Mouse (Mus musculus) kidney, postnatal 25 days (tissue): Measurements from ENCODE around the gene Cltc.

Source experiments
- DNase-seq, 2 experiments: peaks; one replicate each; pipeline ENCODE4 v3.0.0; 2021; ENCODE audit warnings: mixed read lengths in 2 of 2

The Cltc gene

GRCm38 (mm10) chr11:86681423-86681822, 75.9 kb downstream of the Cltc start:
- no peak for DNase-seq

GRCm38 (mm10) chr11:86680729-86681128, 76.6 kb downstream of the Cltc start:
- DNase-seq, result no peak

DNA sequence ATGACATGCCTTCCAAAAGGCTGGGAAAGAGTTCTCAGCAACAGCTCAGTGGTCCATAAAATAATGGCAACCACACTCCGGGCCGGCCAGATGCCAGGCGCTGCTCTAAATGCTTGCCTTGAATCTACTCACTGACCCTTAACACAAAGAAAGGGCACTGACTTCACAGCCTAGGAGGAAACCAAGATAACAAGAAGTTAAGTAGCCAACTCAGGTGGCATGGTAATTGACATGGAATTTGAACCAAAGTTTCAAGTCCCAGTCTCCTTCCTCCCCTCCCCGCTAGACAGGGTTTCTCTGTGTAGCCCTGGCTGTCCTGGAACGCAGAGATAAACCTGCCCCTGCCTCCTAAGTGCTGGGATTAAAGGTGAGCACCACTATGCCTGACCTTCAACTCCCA, 78.4 kb downstream of the Cltc start:
- DNase-seq, result peak; percentile 64 to 71

GRCm38 (mm10) chr11:86675520-86675919, 81.8 kb downstream of the Cltc start:
- no peak for DNase-seq

DNA sequence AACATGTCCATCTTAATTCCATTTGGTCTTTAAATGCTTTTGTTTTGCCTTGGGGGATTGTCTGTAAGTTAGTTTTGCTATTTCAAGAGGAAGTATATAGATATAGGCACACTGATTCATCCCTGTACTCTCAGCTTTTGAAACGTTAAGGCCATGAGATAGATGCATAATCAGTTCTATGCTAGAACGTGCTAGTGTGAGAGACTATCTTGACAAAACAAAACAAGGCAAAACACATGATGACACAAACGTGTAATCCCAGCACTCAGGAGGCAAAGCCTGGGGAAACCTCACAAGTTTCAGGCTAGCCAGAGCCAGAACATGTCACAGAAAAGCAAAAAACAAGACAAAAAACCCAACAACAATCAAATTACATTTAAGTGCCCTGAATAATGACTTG, 84.6 kb downstream of the Cltc start:
- DNase-seq, result no peak

- DNase-seq, result no peak
Measured at GRCm38 (mm10) chr11:86671041-86671675, 86.2 kb downstream of the Cltc start.

DNA sequence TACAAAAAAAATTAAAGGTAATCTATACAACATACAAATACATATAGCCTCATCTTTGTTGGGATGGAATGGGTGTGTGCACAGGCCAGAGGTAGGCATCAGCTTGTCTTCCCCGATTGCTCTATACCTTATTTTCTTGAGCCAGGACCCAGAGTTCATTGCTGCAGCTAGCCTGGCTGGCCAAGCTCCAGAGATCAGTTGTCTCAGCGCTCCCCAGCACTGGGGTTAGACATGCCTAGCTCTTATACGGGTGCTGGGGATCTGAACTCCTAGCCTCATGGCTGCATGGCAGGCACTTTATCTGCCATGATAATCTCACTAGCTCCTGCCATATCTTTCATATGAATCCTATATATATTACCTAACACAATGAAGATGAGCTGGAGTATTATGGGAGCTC, 89.2 kb downstream of the Cltc start:
- DNase-seq, result no peak

DNA sequence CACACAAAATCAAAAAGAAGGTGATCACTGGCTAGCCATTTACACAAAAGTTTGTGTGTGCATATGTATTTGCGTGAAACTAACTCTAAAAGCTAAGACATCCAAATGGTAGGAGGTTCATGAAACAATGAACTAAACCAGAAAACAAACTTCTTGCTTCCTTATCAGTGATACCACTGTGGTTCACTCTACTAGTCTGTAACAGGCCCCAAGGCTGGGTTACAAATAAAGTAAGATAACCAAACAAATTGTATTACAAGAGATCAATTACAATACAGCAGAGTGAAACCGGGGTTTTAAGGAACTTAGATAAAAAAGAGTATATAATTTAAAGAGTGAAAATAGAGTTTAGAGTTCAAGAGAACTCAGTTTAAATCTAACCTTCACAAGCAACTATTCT, 89.8 kb downstream of the Cltc start:
- DNase-seq, result no peak

DNA sequence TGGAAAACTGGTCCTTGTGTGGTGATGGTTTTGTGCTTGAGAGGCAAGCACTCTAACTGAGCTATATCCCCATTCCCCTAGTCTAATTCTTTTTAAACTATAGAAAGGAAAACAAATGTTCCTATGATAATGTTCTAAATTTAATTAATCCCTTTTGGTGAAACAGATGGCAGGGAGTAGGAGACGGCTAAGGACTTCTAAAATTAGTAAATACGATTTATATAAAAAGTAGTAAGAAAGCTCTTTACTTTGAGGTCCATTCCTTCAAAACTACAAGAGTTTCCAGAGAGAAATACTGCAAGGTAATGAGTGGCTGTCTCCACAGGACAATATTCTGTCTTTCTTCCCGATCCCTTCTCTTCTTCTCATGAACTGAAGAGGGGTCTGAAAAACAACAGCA, 93.0 kb downstream of the Cltc start:
- DNase-seq, result no peak

- DNase-seq, result no peak
Measured at GRCm38 (mm10) chr11:86663977-86664376, 93.4 kb downstream of the Cltc start.

- no peak for DNase-seq
Measured at GRCm38 (mm10) chr11:86662986-86663895, 94.1 kb downstream of the Cltc start.

DNA sequence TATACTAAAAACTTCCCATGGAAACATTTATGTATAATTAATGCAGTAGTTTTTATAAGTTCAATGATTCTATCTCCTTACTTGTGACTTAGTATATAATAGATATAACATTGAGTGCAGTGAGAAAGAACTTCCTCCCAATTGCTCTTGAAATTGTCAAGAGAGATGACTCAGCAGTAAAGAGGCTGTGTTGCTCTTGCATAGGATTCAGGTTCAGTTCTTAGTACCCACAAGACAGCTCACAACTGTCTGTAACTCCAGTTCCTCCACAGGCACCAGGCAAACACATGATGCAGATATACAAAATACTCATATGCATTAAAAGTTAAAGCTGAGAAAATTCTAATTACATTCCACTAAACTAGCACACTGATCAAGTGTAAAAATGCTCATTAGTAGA, 99.5 kb downstream of the Cltc start:
- no peak for DNase-seq

DNA sequence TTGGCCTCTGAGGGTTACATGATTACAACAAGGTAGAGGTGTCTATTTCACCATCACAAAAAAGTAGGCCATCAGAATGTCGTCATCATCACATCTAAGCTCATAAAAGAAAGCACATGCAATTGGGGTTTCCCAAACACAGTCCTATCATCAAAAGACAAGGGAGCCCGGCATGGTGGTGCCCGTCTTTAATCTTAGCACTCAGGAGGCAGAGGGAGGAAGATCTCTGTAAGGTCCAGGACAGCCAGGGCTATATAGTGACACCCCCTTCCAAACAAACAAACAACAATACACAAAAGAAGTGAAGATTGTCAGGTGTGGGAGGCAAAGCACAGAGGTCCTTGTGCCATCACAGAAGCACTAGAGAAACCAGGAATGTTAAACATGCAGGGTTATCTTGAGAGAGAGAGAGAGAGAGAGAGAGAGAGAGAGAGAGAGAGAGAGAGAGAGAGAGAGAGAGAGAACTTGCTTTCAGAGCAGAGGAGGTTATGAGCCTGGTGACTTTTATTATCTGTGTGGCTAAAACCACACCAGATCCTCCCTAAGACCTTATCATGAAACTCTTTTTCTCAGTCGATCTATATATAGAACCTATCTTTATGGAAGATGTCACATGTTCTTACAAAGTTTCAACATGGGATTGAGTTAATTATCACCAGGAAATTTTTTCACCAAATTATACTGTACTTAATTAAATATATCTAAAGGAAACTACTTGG, 100.4 kb downstream of the Cltc start:
- DNase-seq, result no peak

- DNase-seq, result no peak
Measured at GRCm38 (mm10) chr11:86655671-86656070, 101.7 kb downstream of the Cltc start.

- no peak for DNase-seq
Measured at GRCm38 (mm10) chr11:86654096-86654495, 103.3 kb downstream of the Cltc start.

GRCm38 (mm10) chr11:86653446-86653845, 103.9 kb downstream of the Cltc start:
- peak; percentile 36 to 69 for DNase-seq

GRCm38 (mm10) chr11:86652578-86652979, 104.8 kb downstream of the Cltc start:
- no peak for DNase-seq

GRCm38 (mm10) chr11:86650676-86651075, 106.7 kb downstream of the Cltc start:
- DNase-seq, result no peak

GRCm38 (mm10) chr11:86649542-86649941, 107.8 kb downstream of the Cltc start:
- no peak for DNase-seq

DNA sequence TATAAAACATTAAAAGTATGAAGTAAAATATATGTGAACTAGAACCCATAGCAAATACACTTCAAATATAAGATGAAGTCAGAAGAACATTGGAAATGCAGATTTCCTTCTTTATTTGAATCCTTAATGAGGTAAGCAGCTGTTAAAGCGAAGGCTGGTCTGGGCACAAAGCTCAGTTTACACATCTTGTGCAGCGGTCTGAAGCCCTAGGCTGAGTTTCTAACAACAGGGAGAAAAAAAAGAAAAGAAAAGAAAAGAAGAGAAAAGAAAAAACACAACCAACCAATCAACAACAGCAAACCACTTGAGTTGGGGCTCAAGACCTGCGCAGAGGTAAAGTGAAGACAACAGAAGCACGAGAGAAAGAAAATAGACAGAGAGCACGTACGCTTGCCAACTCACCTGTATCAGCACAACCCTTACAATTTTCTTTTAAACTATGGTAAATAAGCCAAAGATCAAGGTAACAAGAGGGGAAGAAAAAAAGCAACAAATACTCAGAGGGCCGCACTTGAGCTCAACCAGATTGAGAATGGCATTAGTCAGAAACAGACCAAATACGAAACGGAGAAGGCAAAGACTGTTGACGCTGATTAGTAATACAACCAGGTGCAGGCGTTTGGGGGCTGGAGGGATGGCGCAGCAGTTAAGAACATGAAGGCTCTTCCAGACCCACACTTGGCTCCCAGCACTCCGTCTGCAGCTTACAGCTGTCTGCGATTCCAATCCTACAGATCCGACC, 109.5 kb downstream of the Cltc start:
- DNase-seq, result no peak

DNA sequence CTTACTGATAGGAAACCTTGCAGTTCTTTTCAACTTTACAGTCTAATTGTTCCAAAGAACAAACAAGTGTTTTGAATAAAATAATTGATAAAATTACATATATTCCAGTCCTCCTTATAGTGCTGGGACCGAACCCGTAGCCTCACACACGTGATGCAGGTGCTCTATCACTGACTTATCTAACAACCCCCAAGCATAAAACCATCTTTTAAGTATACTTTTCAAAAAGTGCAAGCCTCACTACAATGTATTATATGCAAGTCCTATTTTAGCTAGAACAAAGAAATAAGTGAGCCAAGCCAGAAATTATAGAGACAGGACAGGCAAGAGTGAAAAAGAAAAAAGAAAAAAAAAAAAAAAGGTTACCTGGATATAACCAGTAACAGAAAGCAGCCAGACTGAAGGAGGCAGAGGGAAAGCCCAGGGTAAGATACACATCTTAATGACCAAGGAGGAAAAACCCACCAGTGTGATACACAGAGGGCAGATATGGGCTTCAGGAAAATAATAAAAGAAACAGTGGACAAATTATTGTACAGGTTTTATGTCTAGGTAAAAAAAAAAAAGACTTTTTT, 110.4 kb downstream of the Cltc start:
- no peak for DNase-seq

DNA sequence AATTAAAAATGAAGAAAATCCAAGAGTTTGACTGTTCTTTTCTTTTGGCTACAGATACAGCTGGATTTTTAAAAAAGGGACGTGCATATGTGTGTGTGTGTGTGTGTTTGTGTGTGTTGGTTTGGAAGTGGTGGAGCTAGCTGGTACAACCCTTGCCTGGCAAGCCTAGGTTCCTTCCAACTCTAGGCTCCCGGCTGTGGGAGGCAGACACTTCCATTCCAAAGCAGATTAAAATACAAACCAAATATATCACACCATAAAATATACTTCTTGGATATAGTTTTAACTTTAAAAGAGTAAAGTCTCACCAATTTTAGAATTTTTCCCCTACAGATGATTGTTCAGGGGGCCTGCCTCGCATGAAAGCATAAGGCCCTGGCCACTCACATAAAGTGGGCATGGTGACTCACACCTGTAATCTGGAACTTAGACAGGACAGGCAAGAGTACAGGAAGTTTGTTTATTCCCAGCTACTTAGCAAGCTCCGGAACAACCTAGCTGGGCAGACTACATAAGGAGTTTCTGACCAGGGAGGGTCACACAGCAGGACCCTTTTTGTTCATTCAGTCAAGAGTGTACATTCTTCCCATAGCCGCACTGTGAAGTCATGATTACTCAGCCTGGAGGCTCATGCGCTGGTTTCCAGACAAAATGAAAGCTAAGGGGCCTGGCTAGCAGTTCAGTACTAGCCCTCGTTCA, 111.1 kb downstream of the Cltc start:
- no peak for DNase-seq
